Mouse (Mus musculus): ENCODE data around the gene Sirpa. TPM values are rescaled to one million over a fixed set of nuclear protein-coding genes. Genes with fewer than 3 reads are reported as not detected.

Sirpa gene
- polyA plus RNA-seq, 1 experiment, result 106 TPM

DNA sequence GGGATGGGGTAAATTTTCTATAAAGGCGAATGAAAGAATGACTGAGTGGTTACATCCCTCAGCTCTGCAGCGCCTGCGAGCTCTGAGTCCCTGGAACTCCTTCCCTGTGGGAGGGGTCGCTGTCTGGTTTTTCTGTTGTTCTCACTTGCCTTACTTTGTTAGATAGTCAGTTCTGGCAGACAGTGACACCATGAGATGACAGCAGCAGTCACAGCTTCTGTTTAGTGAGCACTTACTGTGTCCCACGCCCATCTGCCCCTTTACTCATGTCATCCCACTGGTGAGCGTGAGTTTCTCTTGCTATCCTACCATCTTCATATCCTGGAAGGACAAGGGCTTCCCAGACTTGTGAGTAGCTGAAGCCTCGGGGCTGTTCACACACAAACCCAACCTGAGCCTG lies 31.1 kb downstream of the Sirpa start:
- Histone ChIP-seq H3K27me3 (replicated peaks; ENCODE audit: control insufficient read depth, insufficient read depth, low read length) (no peaks in the 10 kb centered on the region), H3K36me3 (ENCODE audit: control insufficient read depth, insufficient read depth, low read length) (no peaks in the 10 kb centered on the region), H3K4me3 (ENCODE audit: insufficient read depth, low read depth, low read length) (no peak overlapping the region), H3K4me1 (ENCODE audit: control insufficient read depth, insufficient read depth, low read length) (no peaks in the 10 kb centered on the region; the same call in 1 of the 2 replicates), H3K27ac (ENCODE audit: insufficient read depth, low read depth, low read length) (no peak overlapping the region)
- TF ChIP-seq POLR2A (IDR thresholded peaks at IDR 0.05; ENCODE audit: low read depth, low read length) (no peak), CTCF (conservative IDR thresholded peaks at IDR 0.05; ENCODE audit: insufficient read depth, insufficient read length, low read depth, low read length) (no peak)
- no peak for DNase-seq
- 96% methylated on average over 7 of the region's 7 CpGs for WGBS

DNA sequence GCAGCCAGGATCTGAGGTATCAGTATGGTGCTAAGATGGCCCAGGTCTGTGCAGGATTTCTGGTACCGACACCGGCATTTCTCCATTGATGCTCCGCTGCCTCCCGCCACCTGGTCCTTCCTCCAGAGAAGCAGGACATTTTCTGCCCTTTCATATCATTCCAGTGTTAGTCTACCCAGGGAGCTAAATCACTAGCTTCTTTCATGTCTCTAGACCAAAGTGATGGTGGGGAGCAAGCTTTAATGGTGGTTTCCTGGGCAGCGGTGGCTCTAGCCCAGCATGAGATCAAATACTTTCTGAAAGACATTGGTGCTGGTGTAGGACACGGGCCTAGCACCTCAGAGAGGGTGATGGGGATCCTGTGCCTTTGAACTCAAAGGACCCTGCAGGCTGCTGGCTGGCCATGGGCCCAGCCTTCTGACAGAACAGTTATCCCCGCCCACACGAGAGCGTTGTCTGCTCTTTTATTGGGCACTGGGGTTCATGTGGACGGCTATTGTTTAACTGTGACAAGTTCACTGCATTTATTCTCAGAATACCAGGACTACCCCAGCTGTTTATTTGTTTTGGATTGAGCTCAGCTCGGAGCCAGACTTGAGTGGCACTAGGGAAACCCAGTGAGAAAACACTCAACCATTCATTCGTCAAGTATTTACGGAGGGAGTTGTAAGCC lies 31.7 kb downstream of the Sirpa start:
- 57% methylated on average over 13 of the region's 13 CpGs for WGBS
- H3K27ac ChIP-seq (ENCODE audit: insufficient read depth, low read depth, low read length), result 0 out of 2 replicates have a peak overlapping the region, but pooled peaks have one; percentile 2
- TF ChIP-seq POLR2A (IDR thresholded peaks at IDR 0.05; ENCODE audit: low read depth, low read length) (no peak), CTCF (conservative IDR thresholded peaks at IDR 0.05; ENCODE audit: insufficient read depth, insufficient read length, low read depth, low read length) (no peak)
- no peaks in the 10 kb centered on the region for H3K27me3 ChIP-seq (replicated peaks; ENCODE audit: control insufficient read depth, insufficient read depth, low read length)
- no peaks in the 10 kb centered on the region for H3K36me3 ChIP-seq (ENCODE audit: control insufficient read depth, insufficient read depth, low read length)
- DNase-seq, result peak; percentile 83
- no peaks in the 10 kb centered on the region; the same call in 1 of the 2 replicates for H3K4me1 ChIP-seq (ENCODE audit: control insufficient read depth, insufficient read depth, low read length)
- H3K4me3 ChIP-seq (ENCODE audit: insufficient read depth, low read depth, low read length), result no peak overlapping the region

DNA sequence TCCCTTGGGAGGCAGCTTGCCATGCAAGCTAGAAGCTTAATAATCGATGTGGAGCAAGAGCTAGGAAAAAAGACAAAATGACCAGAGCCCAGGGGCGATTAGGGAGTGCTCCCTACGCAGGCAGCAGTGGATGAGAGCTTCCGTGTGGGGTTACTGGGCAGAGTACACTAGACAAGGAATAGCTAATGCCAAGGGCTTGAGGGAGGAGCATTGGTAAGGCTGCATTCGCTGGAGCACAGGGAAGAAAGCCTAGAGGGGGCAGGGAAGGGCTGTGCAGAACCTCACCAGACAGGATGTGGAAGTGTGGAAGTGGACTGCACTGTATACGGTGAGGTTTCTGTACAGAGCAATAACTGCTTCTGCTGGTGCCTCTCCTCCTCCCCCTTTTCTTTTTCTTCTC lies 32.3 kb downstream of the Sirpa start:
- no peaks in the 10 kb centered on the region; the same call in 1 of the 2 replicates for H3K4me1 ChIP-seq (ENCODE audit: control insufficient read depth, insufficient read depth, low read length)
- H3K27me3 ChIP-seq (replicated peaks; ENCODE audit: control insufficient read depth, insufficient read depth, low read length), result no peaks in the 10 kb centered on the region
- TF ChIP-seq POLR2A (IDR thresholded peaks at IDR 0.05; ENCODE audit: low read depth, low read length) (no peak), CTCF (conservative IDR thresholded peaks at IDR 0.05; ENCODE audit: insufficient read depth, insufficient read length, low read depth, low read length) (no peak)
- 0 out of 2 replicates have a peak overlapping the region, but pooled peaks have one; percentile 2 for H3K27ac ChIP-seq (ENCODE audit: insufficient read depth, low read depth, low read length)
- no peaks in the 10 kb centered on the region for H3K36me3 ChIP-seq (ENCODE audit: control insufficient read depth, insufficient read depth, low read length)
- WGBS, result 36% methylated on average over 6 of the region's 6 CpGs
- DNase-seq, result peak; percentile 65
- no peak overlapping the region for H3K4me3 ChIP-seq (ENCODE audit: insufficient read depth, low read depth, low read length)

DNA sequence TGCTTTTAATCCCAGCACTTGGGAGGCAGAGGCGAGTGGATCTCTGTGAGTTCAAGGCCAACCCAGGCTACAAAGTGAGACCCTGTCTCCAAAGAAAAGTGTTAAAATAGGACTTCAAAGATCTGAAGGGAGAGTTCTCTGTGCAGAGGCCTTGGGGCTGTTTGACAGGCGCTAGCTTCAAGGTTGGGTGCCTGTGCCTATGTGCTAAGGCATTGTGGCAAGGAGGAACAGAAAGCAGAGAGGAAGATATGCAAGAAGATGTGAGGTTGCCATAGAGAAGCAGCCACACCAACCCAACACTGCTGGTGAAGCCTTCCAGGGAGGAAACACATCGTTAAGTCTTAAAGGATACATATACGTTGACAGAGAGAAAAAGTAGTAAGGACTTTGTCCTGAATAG lies 33.2 kb downstream of the Sirpa start:
- no peak overlapping the region for H3K27ac ChIP-seq (ENCODE audit: insufficient read depth, low read depth, low read length)
- 71% methylated on average over 4 of the region's 4 CpGs for WGBS
- DNase-seq, result no peak
- H3K36me3 ChIP-seq (ENCODE audit: control insufficient read depth, insufficient read depth, low read length), result no peaks in the 10 kb centered on the region
- TF ChIP-seq POLR2A (IDR thresholded peaks at IDR 0.05; ENCODE audit: low read depth, low read length) (no peak), CTCF (conservative IDR thresholded peaks at IDR 0.05; ENCODE audit: insufficient read depth, insufficient read length, low read depth, low read length) (no peak)
- H3K27me3 ChIP-seq (replicated peaks; ENCODE audit: control insufficient read depth, insufficient read depth, low read length), result no peaks in the 10 kb centered on the region
- H3K4me1 ChIP-seq (ENCODE audit: control insufficient read depth, insufficient read depth, low read length), result no peaks in the 10 kb centered on the region; the same call in 1 of the 2 replicates
- H3K4me3 ChIP-seq (ENCODE audit: insufficient read depth, low read depth, low read length), result no peak overlapping the region

DNA sequence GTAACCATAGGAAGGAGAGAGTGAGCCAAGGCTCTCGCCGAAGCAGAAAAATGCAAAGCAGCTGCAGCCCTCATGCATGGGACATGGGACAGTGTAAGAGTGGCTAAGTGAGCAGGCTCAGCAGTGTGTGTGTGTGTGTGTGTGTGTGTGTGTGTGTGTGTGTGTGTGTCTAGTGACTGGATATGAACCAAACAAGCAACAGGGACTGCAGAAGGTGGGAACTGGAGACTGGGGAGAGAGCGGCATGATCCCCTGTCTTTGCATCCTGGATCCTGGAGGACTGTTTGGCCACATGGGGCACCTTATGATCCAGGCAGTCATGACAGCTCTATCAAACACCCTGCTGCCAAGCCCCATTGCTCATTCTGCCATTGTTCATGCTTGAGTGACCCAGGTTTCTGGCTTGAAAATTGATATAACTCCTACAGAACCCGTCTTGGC lies 34.0 kb downstream of the Sirpa start:
- Histone ChIP-seq H3K4me3 (ENCODE audit: insufficient read depth, low read depth, low read length) (no peak overlapping the region), H3K36me3 (ENCODE audit: control insufficient read depth, insufficient read depth, low read length) (no peaks in the 10 kb centered on the region), H3K27me3 (replicated peaks; ENCODE audit: control insufficient read depth, insufficient read depth, low read length) (no peaks in the 10 kb centered on the region), H3K27ac (ENCODE audit: insufficient read depth, low read depth, low read length) (no peak overlapping the region), H3K4me1 (ENCODE audit: control insufficient read depth, insufficient read depth, low read length) (no peaks in the 10 kb centered on the region; the same call in 1 of the 2 replicates)
- TF ChIP-seq POLR2A (IDR thresholded peaks at IDR 0.05; ENCODE audit: low read depth, low read length), result no peak
- TF ChIP-seq CTCF (conservative IDR thresholded peaks at IDR 0.05; ENCODE audit: insufficient read depth, insufficient read length, low read depth, low read length), result no peak
- 71% methylated on average over 4 of the region's 4 CpGs for WGBS
- DNase-seq, result no peak

DNA sequence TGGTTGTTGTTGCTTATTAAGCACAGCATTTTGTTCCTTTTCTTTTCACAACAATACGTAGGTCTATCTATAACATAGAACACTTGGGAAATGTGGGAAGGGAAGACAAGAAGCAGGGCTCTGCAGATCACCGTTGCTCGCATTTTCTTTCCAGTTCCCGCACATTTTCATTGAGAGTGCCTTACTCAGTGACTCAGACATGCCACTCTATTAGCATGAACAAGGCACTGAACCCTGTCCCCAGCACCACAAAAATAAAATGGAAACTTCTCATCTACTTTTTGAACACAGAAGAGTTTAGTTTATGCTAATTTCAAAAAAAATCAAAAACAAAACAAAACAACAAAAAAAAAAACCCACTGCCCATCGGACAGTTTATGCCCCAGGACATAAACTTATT lies 34.5 kb downstream of the Sirpa start:
- Histone ChIP-seq H3K36me3 (ENCODE audit: control insufficient read depth, insufficient read depth, low read length) (no peaks in the 10 kb centered on the region), H3K27ac (ENCODE audit: insufficient read depth, low read depth, low read length) (no peak overlapping the region), H3K27me3 (replicated peaks; ENCODE audit: control insufficient read depth, insufficient read depth, low read length) (no peaks in the 10 kb centered on the region), H3K4me3 (ENCODE audit: insufficient read depth, low read depth, low read length) (no peak overlapping the region), H3K4me1 (ENCODE audit: control insufficient read depth, insufficient read depth, low read length) (no peaks in the 10 kb centered on the region; the same call in 1 of the 2 replicates)
- no peak for TF ChIP-seq CTCF (conservative IDR thresholded peaks at IDR 0.05; ENCODE audit: insufficient read depth, insufficient read length, low read depth, low read length)
- TF ChIP-seq POLR2A (IDR thresholded peaks at IDR 0.05; ENCODE audit: low read depth, low read length), result no peak
- DNase-seq, result no peak
- 90% methylated on average over 5 of the region's 5 CpGs for WGBS

DNA sequence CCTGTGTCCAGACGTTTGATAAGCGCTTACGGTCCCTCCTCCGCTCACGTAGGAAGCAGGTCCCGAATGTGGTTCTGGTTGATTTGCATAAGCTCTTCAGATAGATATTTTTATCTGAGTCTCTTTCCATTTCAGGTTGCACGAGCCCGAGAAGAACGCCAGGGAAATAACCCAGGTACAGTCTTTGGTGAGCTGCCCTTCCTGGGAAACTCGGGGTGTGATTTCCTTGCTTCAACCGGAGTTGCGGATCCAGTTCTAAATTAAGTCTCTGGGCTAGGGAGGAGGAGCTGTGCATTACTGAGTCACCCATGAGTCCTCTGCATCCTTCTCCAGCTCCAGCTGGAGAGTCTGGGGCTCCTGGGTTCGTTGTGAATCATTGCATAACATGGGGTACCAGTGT lies 35.2 kb downstream of the Sirpa start:
- no peak for DNase-seq
- H3K27ac ChIP-seq (ENCODE audit: insufficient read depth, low read depth, low read length), result no peak overlapping the region

More for the DNA sequence above, 35.2 kb downstream of the Sirpa start:
- Histone ChIP-seq H3K36me3 (ENCODE audit: control insufficient read depth, insufficient read depth, low read length) (no peaks in the 10 kb centered on the region), H3K27me3 (replicated peaks; ENCODE audit: control insufficient read depth, insufficient read depth, low read length) (no peaks in the 10 kb centered on the region), H3K4me1 (ENCODE audit: control insufficient read depth, insufficient read depth, low read length) (peaks cover under 1% of the 10 kb centered on the region; the same call in 1 of the 2 replicates), H3K4me3 (ENCODE audit: insufficient read depth, low read depth, low read length) (no peak overlapping the region)
- TF ChIP-seq POLR2A (IDR thresholded peaks at IDR 0.05; ENCODE audit: low read depth, low read length) (no peak), CTCF (conservative IDR thresholded peaks at IDR 0.05; ENCODE audit: insufficient read depth, insufficient read length, low read depth, low read length) (no peak)
- 80% methylated on average over 13 of the region's 13 CpGs for WGBS
